Mouse (Mus musculus) bone marrow macrophage, adult 2 months (primary cell): ENCODE measurements around the gene Them7. TPM values are rescaled to one million over a fixed set of nuclear protein-coding genes. Genes with fewer than 3 reads are reported as not detected.

ENCODE experiments used
- H3K27ac ChIP-seq: 2 replicates; pipeline ENCODE4 v1.5.1; 2012; ENCODE audit warnings: low read depth, low read length; ENCODE audit not compliant: insufficient read depth
- H3K4me1 ChIP-seq: 2 replicates; pipeline ENCODE4 v1.6.1; 2012; ENCODE audit warnings: low read length; ENCODE audit not compliant: control insufficient read depth, insufficient read depth
- H3K4me3 ChIP-seq: 2 replicates; pipeline ENCODE4 v1.5.1; 2012; ENCODE audit warnings: mild to moderate bottlenecking, low read length, moderate library complexity; ENCODE audit not compliant: insufficient read depth
- CTCF ChIP-seq: IDR thresholded peaks from 2 replicates; pipeline ENCODE4 v1.5.1; 2012; ENCODE audit warnings: low read depth, mild to moderate bottlenecking, low read length, moderate library complexity
- POLR2A ChIP-seq: IDR thresholded peaks from 2 replicates; pipeline ENCODE4 v1.6.1; 2012; ENCODE audit warnings: mild to moderate bottlenecking, low read depth, low read length, borderline replicate concordance
- polyA plus RNA-seq: library from polyadenylated mRNA; stranded (reverse); fragments of >200 nt; gene quantifications from 2 replicates; pipeline ENCODE4 v1.2.4, GENCODE M21; 2012; ENCODE audit not compliant: missing spikeins, insufficient read depth, insufficient read length

Them7 gene
- polyA plus RNA-seq, 1 experiment: not detected

DNA sequence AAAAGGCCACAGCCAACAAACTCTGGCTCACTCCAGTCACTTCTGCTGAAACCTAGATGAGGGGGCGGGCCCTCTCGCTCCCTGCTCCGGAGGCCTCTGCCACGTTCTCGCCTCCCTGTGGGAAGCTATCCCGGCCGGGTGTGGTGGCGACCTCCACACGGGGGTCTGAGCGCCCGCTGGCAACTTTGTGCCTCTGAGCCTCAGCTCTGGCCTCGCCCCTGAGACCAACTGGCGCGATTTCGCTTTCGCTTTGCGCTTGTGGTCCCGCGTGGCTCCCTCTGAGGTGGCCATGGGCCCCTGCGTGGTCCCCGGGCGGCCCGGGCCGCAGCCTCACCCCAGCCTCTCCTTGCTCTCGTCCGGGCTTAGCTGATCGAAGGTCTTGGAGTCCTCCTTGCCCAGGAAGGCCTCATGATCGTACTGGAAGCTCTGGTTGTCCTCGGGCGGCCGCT, 174.5 kb downstream of the Them7 start:
- TF ChIP-seq CTCF (no peak), POLR2A (no peak)
- Histone ChIP-seq H3K4me3 (peak overlapping the region; percentile 92), H3K4me1 (peaks cover 7% of the 10 kb centered on the region), H3K27ac (peak overlapping the region; percentile 45)

DNA sequence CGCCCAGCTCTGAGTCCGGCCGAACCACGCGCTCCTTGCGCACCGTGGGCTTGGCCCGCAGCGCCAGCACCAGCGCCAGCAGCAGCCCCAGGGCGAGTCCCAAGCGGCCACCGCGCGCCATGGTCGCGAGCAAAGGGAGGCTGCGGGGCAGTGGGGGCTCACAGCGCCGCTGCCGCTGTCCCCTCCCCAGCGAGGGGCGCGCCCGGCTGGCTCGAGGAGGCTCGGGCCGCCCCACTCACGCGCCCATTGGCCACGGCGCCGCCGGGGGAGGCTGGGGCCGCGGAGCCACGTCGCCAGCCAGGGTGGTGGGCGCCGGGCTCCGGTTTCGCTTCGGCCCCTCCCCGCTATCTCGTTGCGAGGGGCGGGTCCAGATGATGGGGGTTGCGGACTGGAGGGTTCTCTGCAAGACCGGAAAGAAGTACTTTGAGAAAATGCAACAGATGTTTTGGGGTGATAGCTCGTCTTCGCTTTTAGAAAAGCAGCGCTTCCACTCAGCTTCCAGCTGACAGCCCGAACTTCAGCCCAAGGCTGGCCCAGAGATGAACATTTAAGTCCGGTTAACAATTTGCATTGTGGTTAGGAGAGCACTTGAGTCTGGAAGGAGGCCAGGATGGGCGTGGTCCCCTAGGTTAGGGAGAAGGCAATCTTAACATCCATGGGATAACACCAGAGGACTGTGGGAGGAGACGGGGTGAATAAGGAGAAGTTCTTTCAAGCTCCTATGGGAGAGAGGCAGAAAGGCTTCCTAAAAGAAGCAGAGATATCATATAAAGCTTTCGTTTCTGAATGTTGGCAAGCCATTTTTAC, 175.2 kb downstream of the Them7 start, which contains the start of gene Rcn1:
TSS of gene Rcn1 (minus strand) at position 235 of the 807 bp plus-strand sequence.
- no peak for TF ChIP-seq CTCF
- no peak for TF ChIP-seq POLR2A
- Histone ChIP-seq H3K4me3 (peak within 1 kb of the TSS; percentile 92), H3K27ac (peak within 1 kb of the TSS; percentile 45), H3K4me1 (peaks cover 7% of the 10 kb centered on the region)

DNA sequence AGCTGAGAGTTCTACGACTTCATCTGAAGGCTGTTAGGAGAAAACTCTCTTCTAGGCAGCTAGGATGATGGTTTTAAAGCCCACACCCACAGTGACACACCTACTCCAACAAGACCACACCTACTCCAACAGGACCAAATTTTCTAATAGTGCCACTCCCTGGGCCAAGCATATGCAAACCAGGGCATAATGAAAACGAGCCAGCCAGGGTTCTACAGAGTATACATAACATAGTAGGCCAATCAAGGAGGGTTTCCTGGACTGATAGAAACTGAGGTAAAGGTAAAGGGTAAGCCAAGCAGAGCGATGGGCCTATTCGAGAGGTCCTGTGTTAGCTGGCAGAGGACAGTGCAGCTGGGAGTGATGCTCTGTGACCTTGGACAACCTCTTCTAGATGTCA, 176.4 kb downstream of the Them7 start:
- peaks cover 7% of the 10 kb centered on the region for H3K4me1 ChIP-seq
- TF ChIP-seq POLR2A (no peak), CTCF (no peak)
- no peak overlapping the region for H3K27ac ChIP-seq
- no peak overlapping the region for H3K4me3 ChIP-seq

DNA sequence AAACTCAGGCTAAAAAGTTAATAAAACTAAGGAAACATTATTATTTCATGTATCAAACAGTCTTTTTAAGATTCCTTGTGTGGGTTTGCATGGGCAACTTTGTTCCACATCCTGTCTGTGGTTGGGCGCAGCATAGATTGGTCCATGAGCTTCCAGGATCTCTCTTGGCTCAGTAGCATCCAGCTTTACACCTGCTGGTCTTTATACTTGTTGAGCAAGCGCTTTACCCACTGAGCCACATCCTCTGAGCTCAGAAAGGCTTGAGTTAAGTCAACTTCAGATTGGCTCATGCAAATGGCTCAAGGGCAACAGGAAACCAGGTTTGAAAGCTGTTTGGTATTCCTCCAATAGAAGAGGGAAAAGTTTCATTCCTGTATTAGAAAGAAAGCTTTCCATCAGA, 178.1 kb downstream of the Them7 start:
- Histone ChIP-seq H3K4me1 (peaks cover 7% of the 10 kb centered on the region), H3K4me3 (no peak overlapping the region), H3K27ac (no peak overlapping the region)
- no peak for TF ChIP-seq POLR2A
- TF ChIP-seq CTCF: no peak

DNA sequence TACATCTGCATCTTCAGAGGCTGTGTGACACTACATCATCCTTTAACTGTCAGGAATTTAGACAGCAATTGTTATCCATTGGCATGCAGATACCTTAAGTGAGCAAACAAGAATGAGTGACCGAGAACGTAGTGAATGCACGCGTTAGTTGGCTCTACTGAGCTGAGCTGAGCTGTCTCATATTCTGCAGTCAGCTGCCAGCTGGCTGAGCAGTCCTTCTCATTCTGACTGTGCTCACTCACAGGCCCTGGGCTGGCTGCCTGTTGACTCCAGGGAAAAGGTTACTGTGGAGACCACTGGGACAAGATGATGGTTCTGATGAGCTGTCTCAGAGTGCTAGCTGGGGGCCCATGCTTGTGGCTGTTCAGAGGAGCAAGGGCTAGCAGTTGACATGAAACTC, 184.4 kb downstream of the Them7 start:
- TF ChIP-seq POLR2A: no peak
- TF ChIP-seq CTCF: no peak

DNA sequence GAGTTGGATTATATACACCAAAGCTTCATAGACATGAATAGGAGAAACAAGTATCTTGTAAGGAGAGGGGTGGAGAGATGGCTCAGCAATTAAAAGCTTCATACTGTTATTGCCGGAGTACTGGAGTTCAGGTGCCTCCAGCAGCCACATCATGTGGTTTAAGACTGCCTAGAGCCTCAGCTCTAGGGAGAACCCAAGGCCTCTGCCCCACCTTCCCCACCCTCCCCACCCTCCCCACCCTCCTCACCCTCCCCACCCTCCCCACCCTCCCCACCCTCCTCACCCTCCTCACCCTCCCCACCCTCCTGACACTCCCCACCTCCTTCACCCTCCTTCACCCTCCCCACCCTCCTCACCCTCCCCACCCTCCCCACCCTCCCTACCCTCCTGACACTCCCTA, 185.1 kb downstream of the Them7 start:
- TF ChIP-seq CTCF (no peak), POLR2A (no peak)
- Histone ChIP-seq H3K4me3 (no peak overlapping the region), H3K27ac (no peak overlapping the region), H3K4me1 (no peaks in the 10 kb centered on the region)

More for the DNA sequence above, 184.4 kb downstream of the Them7 start:
- H3K4me3 ChIP-seq: no peak overlapping the region
- no peaks in the 10 kb centered on the region for H3K4me1 ChIP-seq
- no peak overlapping the region for H3K27ac ChIP-seq

DNA sequence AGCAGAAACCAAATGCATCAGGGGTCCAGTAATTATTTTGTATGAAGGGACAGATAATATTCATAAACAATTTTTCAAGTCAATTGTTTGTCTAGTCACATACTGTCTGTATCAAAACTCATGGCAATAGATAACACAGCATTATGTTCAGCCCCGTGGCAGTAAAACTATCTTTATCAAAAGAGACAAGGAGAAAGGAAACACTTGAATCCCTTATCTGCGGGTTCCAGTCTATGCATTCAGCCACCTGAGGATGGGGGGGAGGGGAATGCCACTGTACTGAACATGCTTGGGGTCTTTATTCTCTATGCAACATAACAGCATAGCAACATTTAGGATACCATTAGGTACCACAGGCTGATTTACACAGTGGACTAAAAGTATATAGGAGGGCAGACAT, 190.2 kb downstream of the Them7 start:
- TF ChIP-seq CTCF: no peak
- no peak for TF ChIP-seq POLR2A
- Histone ChIP-seq H3K4me1 (no peaks in the 10 kb centered on the region), H3K4me3 (no peak overlapping the region), H3K27ac (no peak overlapping the region)

DNA sequence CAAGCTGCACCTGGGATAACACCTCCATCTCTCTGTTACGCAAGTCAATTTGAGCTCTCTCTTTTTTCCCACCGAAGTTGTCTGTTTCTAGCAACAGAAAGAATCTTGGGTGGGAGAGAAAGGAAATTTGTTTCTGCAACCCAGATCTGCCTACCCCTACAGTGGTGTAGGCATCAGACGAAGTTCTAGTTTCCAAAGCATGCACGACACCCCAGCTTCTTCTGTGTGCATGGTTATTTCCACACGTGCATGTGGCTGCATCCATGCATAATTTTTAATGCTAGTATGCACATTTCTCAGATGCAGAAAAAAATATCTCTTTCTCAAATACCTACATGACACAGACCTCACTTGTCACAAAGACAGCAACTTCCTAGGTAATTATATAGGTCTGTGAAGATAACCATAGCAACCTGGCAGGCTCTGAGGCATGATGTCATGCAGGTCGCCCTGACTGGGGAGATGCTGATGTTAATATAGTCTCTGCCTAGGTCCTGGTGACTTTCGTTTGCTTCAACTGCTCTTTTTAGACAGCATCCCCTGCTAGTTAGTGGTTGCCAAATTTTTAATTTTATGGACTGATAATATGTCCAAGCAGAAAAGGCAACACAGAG, 192.0 kb downstream of the Them7 start:
- Histone ChIP-seq H3K27ac (no peak overlapping the region), H3K4me3 (no peak overlapping the region)

DNA sequence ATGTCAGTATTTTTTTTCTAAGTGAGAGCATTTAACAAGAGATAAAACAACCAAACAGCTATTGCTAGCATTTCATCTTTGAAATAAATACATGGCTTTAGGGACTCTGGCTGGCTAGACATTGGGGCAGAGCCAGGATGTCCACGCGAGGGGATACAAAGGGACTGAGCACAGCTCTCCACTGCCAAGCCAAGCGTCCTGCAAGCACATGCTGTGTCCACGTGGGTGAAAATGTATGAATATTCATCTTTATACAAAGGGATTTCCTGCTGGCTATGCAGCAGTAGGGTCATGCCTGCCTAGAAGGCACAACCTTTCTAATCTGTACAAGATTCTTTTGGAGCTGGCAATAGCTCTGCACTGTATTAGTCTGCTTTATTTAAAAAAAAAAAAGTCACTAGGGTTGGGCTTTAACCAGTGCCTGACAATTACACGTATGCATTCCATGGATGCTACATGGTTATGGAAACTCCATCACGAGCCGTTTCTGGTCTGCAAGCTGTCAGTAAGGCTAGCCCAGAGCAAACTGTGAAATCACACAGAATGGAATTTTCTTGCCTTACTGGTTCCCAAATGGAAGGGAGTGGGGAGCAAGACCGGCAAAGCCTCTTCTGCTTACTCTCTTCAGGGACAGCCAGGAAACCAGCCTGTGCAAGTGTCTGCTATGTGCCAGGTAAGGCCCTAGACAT, 192.7 kb downstream of the Them7 start:
- Histone ChIP-seq H3K4me1 (no peaks in the 10 kb centered on the region), H3K4me3 (no peak overlapping the region), H3K27ac (no peak overlapping the region)
- no peak for TF ChIP-seq POLR2A
- no peak for TF ChIP-seq CTCF

More for the DNA sequence above, 192.0 kb downstream of the Them7 start:
- no peak for TF ChIP-seq CTCF
- TF ChIP-seq POLR2A: no peak
- H3K4me1 ChIP-seq: no peaks in the 10 kb centered on the region

DNA sequence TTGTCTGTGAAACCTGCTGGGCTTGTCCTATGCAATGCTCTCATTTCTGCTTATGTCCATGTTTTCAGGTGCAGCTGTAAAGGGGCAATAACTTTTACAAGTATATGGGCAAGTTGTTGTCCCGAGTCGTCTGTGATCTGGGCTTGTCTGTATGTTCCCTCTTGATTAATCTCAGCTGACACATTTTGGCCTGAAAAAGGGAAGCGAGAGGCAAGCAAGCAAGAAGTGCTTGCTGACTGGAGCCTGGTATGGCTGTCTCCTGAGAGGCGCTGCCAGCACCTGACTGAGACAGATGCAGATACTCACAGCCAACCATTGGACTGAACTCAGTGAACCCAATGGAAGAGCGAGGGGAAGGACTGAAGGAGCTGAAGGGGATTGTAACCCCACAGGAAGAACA, 193.5 kb downstream of the Them7 start:
- H3K27ac ChIP-seq: no peak overlapping the region
- no peak for TF ChIP-seq POLR2A
- no peak for TF ChIP-seq CTCF
- H3K4me1 ChIP-seq: no peaks in the 10 kb centered on the region
- no peak overlapping the region for H3K4me3 ChIP-seq
